Mouse (Mus musculus): Measurements from ENCODE around the gene Ttc30a2.

The Ttc30a2 gene

GRCm38 (mm10) chr2:75929786-75930444 lies 48.1 kb downstream of the Ttc30a2 start:
- no peak for DNase-seq (ENCODE audit: low spot score in 2 of 2)

- DNase-seq (ENCODE audit: low spot score in 2 of 2) = no peak
Measured at GRCm38 (mm10) chr2:75929141-75929540, 48.8 kb downstream of the Ttc30a2 start.

DNA sequence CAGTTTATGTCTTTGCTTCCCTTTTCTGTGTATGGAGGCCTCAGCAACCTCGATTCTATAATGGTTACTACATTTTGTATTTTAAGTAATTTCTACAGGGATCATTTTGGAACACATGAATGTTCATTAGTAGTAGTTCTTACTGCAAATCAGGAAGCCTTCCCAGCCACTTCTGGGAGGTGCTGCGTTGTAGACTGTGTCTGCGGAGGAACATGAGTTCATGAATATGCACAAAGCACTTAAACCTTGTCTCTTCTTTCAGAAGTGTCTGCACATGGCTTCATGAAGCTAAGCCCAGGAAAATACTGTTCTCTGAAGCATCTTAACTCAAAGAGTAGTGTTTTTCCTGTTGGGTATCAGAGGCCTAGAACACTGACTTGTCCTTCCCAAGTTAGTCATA lies 50.0 kb downstream of the Ttc30a2 start:
- no peak for DNase-seq (ENCODE audit: low spot score in 2 of 2)

DNA sequence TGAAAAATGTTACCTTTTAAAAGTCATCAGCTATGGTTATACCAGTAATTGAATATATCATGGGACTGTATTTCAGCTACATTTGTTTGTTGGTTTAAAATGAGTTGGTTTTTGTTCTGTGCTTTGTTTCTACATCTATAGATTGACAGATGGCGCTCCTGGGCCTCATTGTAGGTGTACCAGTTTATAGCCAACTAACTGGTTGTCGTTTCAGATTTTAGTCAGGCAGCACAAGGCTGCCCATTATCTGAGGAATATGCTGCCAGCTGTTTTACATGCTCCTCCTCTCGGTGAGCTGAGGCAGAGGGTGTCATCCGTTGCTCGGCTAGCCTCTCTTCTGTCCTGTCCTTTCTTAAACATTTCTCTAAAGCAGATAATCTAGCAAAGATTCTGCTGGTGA lies 51.9 kb downstream of the Ttc30a2 start:
- no peak for DNase-seq (ENCODE audit: low spot score in 2 of 2)
